7 mouse cellular contexts compared by ENCODE assay signal in genomic region chr17:46711612-46712271, GRCm38 (mm10). TPM values are rescaled to one million over a fixed set of nuclear protein-coding genes. Genes with fewer than 3 reads are reported as not detected.
A peak's percentile ranks its signal among the peaks of the same experiment; 100 is the strongest.
DNase-seq lines count a peak whose midpoint lies in the region; ATAC-seq and TF ChIP-seq lines count a peak whose summit lies in the region.

No protein-coding gene starts in this region.

- peaks cover 0 to 2% of the 10 kb centered on the region in 2 experiments; a peak in 2 of 4 replicates for H3K4me1 ChIP-seq in ES-E14 (ENCODE audit: control insufficient read depth in 2 of 2, insufficient read depth in 2 of 2, low read length in 2 of 2, poor library complexity in 1 of 2)
- peaks cover 19% of the 10 kb centered on the region for H3K4me1 ChIP-seq in embryonic facial prominence, embryonic 12.5 days
- H3K4me1 ChIP-seq in heart, embryonic 16.5 days (ENCODE audit: control insufficient read depth, insufficient read depth, low read length), result peaks cover 12% of the 10 kb centered on the region

- H3K9me3 ChIP-seq in ES-E14 (ENCODE audit: control insufficient read depth, insufficient read depth, low read depth, low read length), result no peaks in the 10 kb centered on the region
- no peaks in the 10 kb centered on the region for H3K9me3 ChIP-seq in embryonic facial prominence, embryonic 12.5 days
- H3K9me3 ChIP-seq in heart, embryonic 16.5 days (replicated peaks; ENCODE audit: control insufficient read depth, low read length), result no peaks in the 10 kb centered on the region

- DNase-seq in A20 (ENCODE audit: low read depth, low spot score) (peak; percentile 30), ES-E14 (ENCODE audit: low read depth, low spot score) (no peak)
- peak; percentile 65 for DNase-seq in kidney, postnatal 14 days
- DNase-seq in lung, postnatal 4 days, result peak; percentile 58 to 68
- DNase-seq in spleen, postnatal 10 days (ENCODE audit: low spot score in 2 of 2), result peak; percentile 61 to 75

- H3K9ac ChIP-seq in ES-E14 (ENCODE audit: insufficient read depth, low read depth, low read length, poor library complexity, severe bottlenecking), result peak overlapping the region; percentile 89
- H3K9ac ChIP-seq in embryonic facial prominence, embryonic 12.5 days, result peak overlapping the region; percentile 96
- H3K9ac ChIP-seq in heart, embryonic 16.5 days (ENCODE audit: low read length), result peak overlapping the region; percentile 92

- no peaks in the 10 kb centered on the region for H3K27me3 ChIP-seq in embryonic facial prominence, embryonic 12.5 days
- H3K27me3 ChIP-seq in heart, embryonic 16.5 days (ENCODE audit: control insufficient read depth, insufficient read depth, low read length), result no peaks in the 10 kb centered on the region

- in situ Hi-C loops in ES-E14 (cut with MboI; ENCODE audit: low sequenced_read_pairs in 2 of 2, unreplicated experiment in 2 of 2), result no loop called here

- H3K36me3 ChIP-seq in ES-E14 (ENCODE audit: control insufficient read depth, insufficient read depth, low read length, poor library complexity, severe bottlenecking), result peaks cover 8% of the 10 kb centered on the region; the same call in 1 of the 2 replicates
- peaks cover 32% of the 10 kb centered on the region for H3K36me3 ChIP-seq in embryonic facial prominence, embryonic 12.5 days
- H3K36me3 ChIP-seq in heart, embryonic 16.5 days (ENCODE audit: control insufficient read depth, insufficient read depth), result peaks cover 14% of the 10 kb centered on the region

- 1% methylated on average over 75 of the region's 76 CpGs for WGBS in embryonic facial prominence, embryonic 12.5 days
- under 1% methylated on average over 76 of the region's 76 CpGs for WGBS in heart, embryonic 16.5 days

- peak; percentile 29; the same call in 1 of the 2 replicates for ATAC-seq in embryonic facial prominence, embryonic 12.5 days (ENCODE audit: insufficient number of reproducible peaks, insufficient read depth, low FRiP score, low TSS enrichment)
- peak; percentile 46; the same call in 1 of the 2 replicates for ATAC-seq in heart, embryonic 16.5 days (replicated peaks; ENCODE audit: extremely low read depth, insufficient read depth, low FRiP score)

- H3K27ac ChIP-seq in ES-E14 (ENCODE audit: insufficient read depth, low read depth, low read length, poor library complexity, severe bottlenecking), result peak overlapping the region; percentile 20; the same call in 1 of the 2 replicates
- peak overlapping the region; percentile 73 for H3K27ac ChIP-seq in embryonic facial prominence, embryonic 12.5 days
- peak overlapping the region; percentile 81 for H3K27ac ChIP-seq in heart, embryonic 16.5 days (ENCODE audit: low read length)

- H3K4me3 ChIP-seq in ES-E14 (ENCODE audit: insufficient read depth in 1 of 2, low read depth in 1 of 2, low read length in 2 of 2, poor library complexity in 1 of 2, severe bottlenecking in 1 of 2), result peak overlapping the region; percentile 91 to 98
- peak overlapping the region; percentile 100 for H3K4me3 ChIP-seq in embryonic facial prominence, embryonic 12.5 days
- peak overlapping the region; percentile 94 for H3K4me3 ChIP-seq in heart, embryonic 16.5 days (ENCODE audit: low read length)

- peak overlapping the region; percentile 99 for H3K4me2 ChIP-seq in embryonic facial prominence, embryonic 12.5 days (replicated peaks)
- H3K4me2 ChIP-seq in heart, embryonic 16.5 days (ENCODE audit: low read depth, low read length), result peak overlapping the region; percentile 95

TF ChIP-seq in ES-E14, 5 proteins besides CTCF, POLR2A, EP300 and RAD21:
- no peak for TF ChIP-seq HCFC1 (IDR thresholded peaks at IDR 0.05; ENCODE audit: borderline replicate concordance, insufficient read depth, low read length)
- TF ChIP-seq ZNF384 (IDR thresholded peaks at IDR 0.05; ENCODE audit: low read depth, low read length), result no peak
- TF ChIP-seq ZC3H11A (IDR thresholded peaks at IDR 0.05; ENCODE audit: borderline replicate concordance, low read depth, low read length), result no peak
- TF ChIP-seq CHD2 (IDR thresholded peaks at IDR 0.05; ENCODE audit: low read depth, low read length), result no peak
- TF ChIP-seq MAFK (IDR thresholded peaks at IDR 0.05; ENCODE audit: insufficient read depth, low read depth, low read length), result no peak

RNA-seq across cellular contexts. Expression of gene Pex6, which starts 0.5 kb away (rescaled TPM):
- total RNA-seq in ES-E14 (2012; rRNA removed), result 17.8 and 22.2 TPM in 2 replicates
- polyA plus RNA-seq in embryonic facial prominence, embryonic 12.5 days (2016; fragmentation: Nextera tagmentation; extraction: Ambion mirVana), result 43.0 and 45.1 TPM in 2 replicates
- 13.3 and 15.1 TPM in 2 replicates for polyA plus RNA-seq in heart, embryonic 16.5 days (2015; fragmentation: Nextera tagmentation; extraction: Ambion mirVana)

RNA-seq across cellular contexts. Expression of gene Ppp2r5d, which starts 6.8 kb away (rescaled TPM):
- 70.6 and 73.0 TPM in 2 replicates for total RNA-seq in ES-E14 (2012; rRNA removed)
- 110 and 111 TPM in 2 replicates for polyA plus RNA-seq in embryonic facial prominence, embryonic 12.5 days (2016; fragmentation: Nextera tagmentation; extraction: Ambion mirVana)
- polyA plus RNA-seq in heart, embryonic 16.5 days (2015; fragmentation: Nextera tagmentation; extraction: Ambion mirVana), result 56.1 and 59.9 TPM in 2 replicates

RNA-seq across cellular contexts. Expression of gene Gnmt, which starts 17.2 kb away (rescaled TPM):
- total RNA-seq in ES-E14 (2012; rRNA removed), result 1.2 and 4.3 TPM in 2 replicates
- 0.69 and 0.74 TPM in 2 replicates for polyA plus RNA-seq in embryonic facial prominence, embryonic 12.5 days (2016; fragmentation: Nextera tagmentation; extraction: Ambion mirVana)
- polyA plus RNA-seq in heart, embryonic 16.5 days (2015; fragmentation: Nextera tagmentation; extraction: Ambion mirVana), result 1.8 and 2.5 TPM in 2 replicates

RNA-seq across cellular contexts. Expression of gene Klhdc3, which starts 31.0 kb away (rescaled TPM):
- total RNA-seq in ES-E14 (2012; rRNA removed), result 65.1 and 73.0 TPM in 2 replicates
- 134 and 137 TPM in 2 replicates for polyA plus RNA-seq in embryonic facial prominence, embryonic 12.5 days (2016; fragmentation: Nextera tagmentation; extraction: Ambion mirVana)
- 175 and 179 TPM in 2 replicates for polyA plus RNA-seq in heart, embryonic 16.5 days (2015; fragmentation: Nextera tagmentation; extraction: Ambion mirVana)

RNA-seq across cellular contexts. Expression of gene Mea1, which starts 33.1 kb away (rescaled TPM):
- 72.9 and 77.5 TPM in 2 replicates for total RNA-seq in ES-E14 (2012; rRNA removed)
- 170 and 174 TPM in 2 replicates for polyA plus RNA-seq in embryonic facial prominence, embryonic 12.5 days (2016; fragmentation: Nextera tagmentation; extraction: Ambion mirVana)
- polyA plus RNA-seq in heart, embryonic 16.5 days (2015; fragmentation: Nextera tagmentation; extraction: Ambion mirVana), result 109 and 115 TPM in 2 replicates

Comparison
In these comparisons a context has a peak if more than half of its experiments do, and no peak if none do; other contexts are left out.
1. H3K27ac ChIP-seq: peak in every context shown above with its lines; median percentile 81 in heart, embryonic 16.5 days; 73 in embryonic facial prominence, embryonic 12.5 days; 20 in ES-E14.